Mouse (Mus musculus) erythroblast, embryonic 14.5 days (primary cell): ENCODE results near the gene Nexmif.
"Not testable (repeated sequence)": the region's sequence is repeated elsewhere in the genome, so short reads cannot be mapped to it uniquely, and the experiment has no call there.

Experiments
- GATA1 ChIP-seq: IDR thresholded peaks from 2 replicates; pipeline ENCODE4 v1.6.1; 2012; ENCODE audit warnings: low read length, inconsistent platforms, mixed read lengths
- TAL1 ChIP-seq: IDR thresholded peaks from 3 replicates; pipeline ENCODE4 v1.6.1; 2012; ENCODE audit warnings: low read length, inconsistent platforms, mixed read lengths

- TF ChIP-seq TAL1, GATA1: not testable (repeated sequence)
Observed at GRCm38 (mm10) chrX:104115266-104115665, 85.7 kb downstream of the Nexmif start.
